Mouse (Mus musculus) bone marrow macrophage, adult 2 months (primary cell): ENCODE data around the gene Arid3c. TPM values are rescaled to one million over a fixed set of nuclear protein-coding genes. Genes with fewer than 3 reads are reported as not detected.
A peak's percentile ranks its signal among the peaks of the same experiment; 100 is the strongest.

Experiments
- H3K27ac ChIP-seq: 2 replicates; pipeline ENCODE4 v1.5.1; 2012; ENCODE audit warnings: low read depth, low read length; ENCODE audit not compliant: insufficient read depth
- H3K4me1 ChIP-seq: 2 replicates; pipeline ENCODE4 v1.6.1; 2012; ENCODE audit warnings: low read length; ENCODE audit not compliant: control insufficient read depth, insufficient read depth
- H3K4me3 ChIP-seq: 2 replicates; pipeline ENCODE4 v1.5.1; 2012; ENCODE audit warnings: mild to moderate bottlenecking, low read length, moderate library complexity; ENCODE audit not compliant: insufficient read depth
- CTCF ChIP-seq: IDR thresholded peaks from 2 replicates; pipeline ENCODE4 v1.5.1; 2012; ENCODE audit warnings: low read depth, mild to moderate bottlenecking, low read length, moderate library complexity
- POLR2A ChIP-seq: IDR thresholded peaks from 2 replicates; pipeline ENCODE4 v1.6.1; 2012; ENCODE audit warnings: mild to moderate bottlenecking, low read depth, low read length, borderline replicate concordance
- polyA plus RNA-seq: library from polyadenylated mRNA; stranded (reverse); fragments of >200 nt; gene quantifications from 2 replicates; pipeline ENCODE4 v1.2.4, GENCODE M21; 2012; ENCODE audit not compliant: missing spikeins, insufficient read depth, insufficient read length

The Arid3c gene
- polyA plus RNA-seq, 1 experiment = not detected

GRCm38 (mm10) chr4:41754797-41755337 is 23.9 kb upstream of the Arid3c start, which contains the start of gene Galt:
Gene Galt, plus strand, starts transcription at chr4:41755228.
- H3K4me1 ChIP-seq = peaks cover 5% of the 10 kb centered on the region
- peak within 1 kb of the TSS; percentile 71 for H3K27ac ChIP-seq
- TF ChIP-seq POLR2A = no peak
- TF ChIP-seq CTCF = no peak
- H3K4me3 ChIP-seq = peak within 1 kb of the TSS; percentile 73

DNA sequence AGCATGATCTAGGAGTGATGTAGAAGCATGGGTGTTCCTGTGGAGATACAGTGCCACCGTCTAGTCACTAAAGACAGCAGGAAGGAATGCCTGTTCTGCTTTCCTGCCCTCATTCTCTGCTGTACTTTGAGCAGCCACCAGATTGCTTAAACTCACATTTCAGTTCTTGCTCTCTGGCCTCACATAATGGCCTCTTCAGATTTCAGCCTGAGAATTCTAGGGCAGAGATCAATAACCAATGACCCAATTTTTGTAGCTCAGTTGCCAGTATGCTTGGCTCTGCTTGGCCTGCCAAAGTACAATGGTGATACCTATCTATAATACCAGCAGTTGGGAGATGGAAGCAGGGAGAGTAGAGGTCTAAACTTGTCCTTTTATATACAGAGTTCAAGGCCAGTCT is 14.1 kb upstream of the Arid3c start:
- no peaks in the 10 kb centered on the region; the same call in 1 of the 2 replicates for H3K4me1 ChIP-seq
- no peak overlapping the region for H3K27ac ChIP-seq
- TF ChIP-seq CTCF (no peak), POLR2A (no peak)
- H3K4me3 ChIP-seq = no peak overlapping the region

DNA sequence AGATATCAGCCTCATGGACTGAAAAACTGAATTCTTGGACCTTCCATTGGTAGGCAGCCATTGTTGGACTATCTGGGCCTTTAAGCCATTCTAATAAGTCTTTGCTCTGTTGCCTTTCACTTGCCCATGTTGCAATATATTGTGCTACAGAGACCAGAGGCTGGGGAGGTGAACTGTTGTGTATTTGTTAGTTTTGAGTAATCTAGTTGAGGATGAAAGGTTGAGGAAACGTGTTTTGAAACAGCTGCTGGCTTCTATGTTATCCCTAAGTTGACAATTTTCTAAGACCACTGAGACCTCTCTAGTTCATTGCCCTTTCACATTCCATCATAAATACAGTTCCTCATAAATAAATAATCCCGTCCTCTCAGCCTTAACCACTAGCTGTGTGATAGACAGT is 13.2 kb upstream of the Arid3c start:
- no peak overlapping the region for H3K27ac ChIP-seq
- no peak overlapping the region for H3K4me3 ChIP-seq
- TF ChIP-seq POLR2A = no peak
- TF ChIP-seq CTCF = no peak
- H3K4me1 ChIP-seq = peaks cover 9% of the 10 kb centered on the region

- TF ChIP-seq POLR2A (no peak), CTCF (no peak)
- peak overlapping the region; percentile 84 for H3K27ac ChIP-seq
- peak overlapping the region; percentile 88 for H3K4me3 ChIP-seq
- H3K4me1 ChIP-seq = peaks cover 12% of the 10 kb centered on the region
Measured at GRCm38 (mm10) chr4:41741158-41741560, 10.2 kb upstream of the Arid3c start.

DNA sequence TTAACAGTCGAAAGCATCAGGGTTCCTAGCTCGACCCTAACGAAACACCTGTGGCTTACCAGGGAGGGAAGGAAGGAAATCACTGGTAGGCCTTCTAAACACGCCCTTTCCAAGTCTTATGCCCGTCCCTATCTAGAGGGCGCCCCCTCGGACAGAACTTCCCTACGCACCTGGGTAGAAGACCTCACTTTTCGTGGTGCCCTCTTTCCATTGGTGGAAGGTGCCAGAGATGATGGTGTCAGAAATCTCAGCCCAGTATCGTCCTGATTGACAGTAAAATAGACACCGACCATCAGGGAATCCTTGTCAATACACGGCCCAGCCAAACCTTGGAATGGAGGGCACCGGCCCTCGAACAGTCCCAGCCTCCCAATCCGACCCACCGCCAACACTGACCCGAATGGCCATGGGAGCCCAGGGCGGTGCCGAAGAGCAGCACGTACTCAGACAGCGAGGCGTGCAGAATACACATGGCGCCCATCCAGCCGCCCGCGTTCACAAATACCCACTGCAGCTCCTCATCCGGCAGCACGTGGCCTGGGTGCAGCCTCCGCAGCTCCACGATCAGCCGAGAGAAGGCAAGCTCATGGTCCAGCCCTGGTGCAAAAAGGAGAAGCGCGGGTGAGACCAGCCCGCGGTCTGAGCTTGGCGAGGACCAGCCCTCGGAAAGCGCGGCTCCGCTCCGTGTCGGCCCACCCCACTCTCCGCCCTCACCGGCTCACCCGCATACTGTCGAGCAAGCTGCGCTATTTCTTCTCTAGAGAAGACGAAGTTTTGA is 9.6 kb upstream of the Arid3c start:
- peak overlapping the region; percentile 88 for H3K4me3 ChIP-seq
- H3K4me1 ChIP-seq = peaks cover 12% of the 10 kb centered on the region
- peak overlapping the region; percentile 84 for H3K27ac ChIP-seq
- TF ChIP-seq POLR2A = no peak
- TF ChIP-seq CTCF = no peak

GRCm38 (mm10) chr4:41739260-41739659 is 8.3 kb upstream of the Arid3c start:
- Histone ChIP-seq H3K4me1 (peaks cover 12% of the 10 kb centered on the region), H3K27ac (no peak overlapping the region), H3K4me3 (no peak overlapping the region; the same call in 1 of the 2 replicates)
- TF ChIP-seq CTCF (no peak), POLR2A (no peak)

- Histone ChIP-seq H3K4me1 (peaks cover 12% of the 10 kb centered on the region), H3K27ac (peak overlapping the region; percentile 35), H3K4me3 (no peak overlapping the region)
- TF ChIP-seq POLR2A = no peak
- no peak for TF ChIP-seq CTCF
Measured at GRCm38 (mm10) chr4:41738256-41738603, 7.3 kb upstream of the Arid3c start.

DNA sequence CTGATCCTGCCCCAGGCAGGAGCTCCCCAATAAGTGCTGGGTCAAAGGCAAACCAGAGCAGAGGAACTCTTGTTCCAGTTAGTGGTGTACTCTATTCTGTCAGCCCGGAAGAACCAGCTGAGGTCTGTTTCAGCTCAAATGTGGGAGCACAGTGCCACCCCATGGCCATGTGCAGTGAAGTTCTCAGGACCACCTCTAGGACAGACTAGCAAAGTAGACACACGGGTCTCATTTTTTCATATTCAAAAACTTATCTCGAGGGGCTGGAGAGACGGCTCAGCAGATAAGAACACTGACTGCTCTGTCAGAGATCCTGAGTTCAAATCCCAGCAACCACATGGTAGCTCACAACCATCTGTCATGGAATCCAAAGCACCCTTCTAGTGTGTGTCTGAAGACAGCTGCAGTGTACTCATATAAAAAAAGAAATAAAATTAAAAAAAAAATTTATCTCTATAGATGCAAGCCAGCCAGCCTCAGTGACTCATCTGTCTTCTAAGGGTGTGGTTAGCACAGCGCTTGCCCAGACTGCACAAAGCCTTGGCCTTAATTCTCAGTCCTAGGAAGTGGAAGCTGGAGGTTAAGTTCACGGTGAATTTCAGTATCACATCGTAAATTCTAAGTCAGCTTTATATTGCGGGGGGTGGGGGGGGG is 6.8 kb upstream of the Arid3c start:
- no peak overlapping the region for H3K4me3 ChIP-seq
- TF ChIP-seq POLR2A = no peak
- peak; percentile 78 for TF ChIP-seq CTCF
- 0 out of 2 replicates have a peak overlapping the region, but pooled peaks have one; percentile 35 for H3K27ac ChIP-seq
- H3K4me1 ChIP-seq = peaks cover 12% of the 10 kb centered on the region

DNA sequence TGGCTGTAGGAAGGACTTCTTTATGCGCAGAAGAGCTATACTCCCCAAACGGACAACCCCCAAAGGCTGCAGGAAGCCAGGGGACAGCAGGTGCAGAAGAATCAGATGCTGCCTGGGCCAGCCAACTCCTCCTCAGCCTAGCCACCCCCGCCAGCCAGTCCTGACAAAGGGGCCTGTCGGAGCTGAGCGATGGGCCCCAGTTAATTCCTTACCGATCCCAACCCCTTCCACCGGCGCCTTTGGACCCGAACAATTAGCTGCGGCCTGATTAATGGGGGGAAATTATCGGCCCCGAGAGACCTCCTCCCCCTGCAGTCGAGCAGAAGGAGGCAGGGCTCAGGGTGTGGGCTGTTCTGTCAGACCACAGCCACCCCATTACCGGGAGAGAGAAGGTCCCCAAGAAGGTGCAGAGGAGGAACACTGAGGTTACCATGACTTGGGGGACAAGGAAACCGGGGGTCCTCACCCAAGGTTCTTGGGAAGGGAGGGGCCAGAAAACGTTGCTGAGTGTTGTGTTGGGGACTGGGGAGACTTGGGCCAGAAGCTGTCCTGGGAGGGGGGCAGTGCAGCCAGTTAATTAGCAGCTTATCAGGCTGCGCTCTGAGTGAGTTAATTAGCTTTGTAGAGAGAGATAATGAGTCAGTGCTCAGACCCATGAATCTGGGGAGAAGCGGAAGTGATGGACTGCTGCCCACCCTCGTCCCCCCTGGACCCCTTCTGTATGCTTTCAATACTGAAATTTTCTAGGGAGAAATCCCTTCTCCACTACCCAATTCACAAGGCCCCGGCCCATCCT is 3.9 kb downstream of the Arid3c start:
- no peak overlapping the region for H3K27ac ChIP-seq

DNA sequence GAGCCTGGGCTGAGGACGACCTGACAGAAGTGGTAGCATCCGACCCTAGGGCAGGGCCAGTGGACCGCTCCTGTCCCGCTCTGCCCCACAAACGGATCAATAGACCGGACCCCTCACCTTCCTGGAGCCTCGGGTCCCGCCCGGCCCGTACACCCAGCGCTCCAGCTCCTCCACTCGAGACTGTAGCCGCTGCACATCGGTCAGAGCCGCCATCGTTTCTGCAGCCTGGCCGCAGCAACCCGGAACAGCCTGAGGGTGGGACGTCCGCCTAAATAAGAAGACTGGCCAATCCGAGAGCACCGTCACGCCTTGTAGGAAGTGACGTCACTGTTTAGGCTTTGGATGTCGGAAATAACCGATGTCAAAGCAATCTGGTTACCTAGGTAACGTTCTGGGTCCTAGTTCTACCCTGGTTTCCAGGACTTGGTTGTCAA is 8.0 kb downstream of the Arid3c start, which contains the start of gene Dctn3:
TSS of gene Dctn3 (minus strand) at position 253 of the 434 bp plus-strand sequence.
- H3K4me3 ChIP-seq = peak within 1 kb of the TSS; percentile 91
- no peak within 1 kb of the TSS for H3K27ac ChIP-seq
- H3K4me1 ChIP-seq = peaks cover 11% of the 10 kb centered on the region
- 0 out of 2 replicates have a peak, but pooled peaks have one; percentile 67 for TF ChIP-seq POLR2A
- TF ChIP-seq CTCF = no peak

More for the DNA sequence above, 3.9 kb downstream of the Arid3c start:
- Histone ChIP-seq H3K4me1 (peaks cover 7% of the 10 kb centered on the region), H3K4me3 (no peak overlapping the region)
- TF ChIP-seq CTCF = no peak
- no peak for TF ChIP-seq POLR2A
